ENCODE assay signal across 11 mouse cellular contexts in genomic region chr7:65638170-65638770, GRCm38 (mm10). TPM values are rescaled to one million over a fixed set of nuclear protein-coding genes. Genes with fewer than 3 reads are reported as not detected.
DNase-seq lines count a peak whose midpoint lies in the region.
"Had no signal": no experiment of that assay in that cellular context is flagged by ENCODE, and none has a peak within 500 bp of the region (broad histone marks: within the 10 kb centered on the region; RNA-seq: fewer than 3 reads in every experiment).

No protein-coding gene starts in this region.

- peak; percentile 31 to 48 for DNase-seq in cerebellum, postnatal 14 days
- DNase-seq in cerebellum, adult 11 months = no peak
- DNase-seq in layer of hippocampus, adult 11-12 months (ENCODE audit: low spot score) = peak; percentile 12
- no peak for DNase-seq in layer of hippocampus, postnatal 14 days (ENCODE audit: low spot score in 2 of 2)
- peak; percentile 14 for DNase-seq in right cerebral cortex, postnatal 25 days
- DNase-seq in right cerebral cortex, postnatal 36 days (ENCODE audit: low spot score in 2 of 2) = no peak
- DNase-seq in spleen, postnatal 14 days (ENCODE audit: low spot score in 2 of 2) = no peak
- no peak for DNase-seq in adrenal gland, postnatal 10 days
- DNase-seq: adrenal gland, adult 8-10 months; gastrocnemius, postnatal 36 days; heart, postnatal 36 days had no signal

RNA-seq across cellular contexts. Expression of gene Tarsl2, which starts 6.4 kb away (rescaled TPM):
- total RNA-seq in layer of hippocampus, postnatal 14 days (2021) = 10 to 100 TPM; 37.4 to 39.6 TPM
- total RNA-seq in adrenal gland, postnatal 10 days (2021) = 10 to 100 TPM; 25.1 to 32.1 TPM

RNA-seq across cellular contexts. Expression of gene Tm2d3, which starts 52.7 kb away (rescaled TPM):
- 10 to 100 TPM; 32.7 to 38.8 TPM for total RNA-seq in layer of hippocampus, postnatal 14 days (2021)
- 10 to 100 TPM; 32.4 to 37.6 TPM for total RNA-seq in adrenal gland, postnatal 10 days (2021)

Comparison
In these comparisons a context has a peak if more than half of its experiments do, and no peak if none do; other contexts are left out.
1. DNase-seq: peak in cerebellum, postnatal 14 days (2 of 2), layer of hippocampus, adult 11-12 months (single experiment) and right cerebral cortex, postnatal 25 days (single experiment); none in cerebellum, adult 11 months (single experiment), layer of hippocampus, postnatal 14 days (0 of 2), right cerebral cortex, postnatal 36 days (0 of 2), spleen, postnatal 14 days (0 of 2) and adrenal gland, postnatal 10 days (single experiment).